Comparison of ENCODE assay signal across 15 mouse cellular contexts in genomic region chr11:95022237-95022992, GRCm38 (mm10). TPM values are rescaled to one million over a fixed set of nuclear protein-coding genes. Genes with fewer than 3 reads are reported as not detected.
DNase-seq lines count a peak whose midpoint lies in the region; ATAC-seq and TF ChIP-seq lines count a peak whose summit lies in the region.
"Had no signal": no experiment of that assay in that cellular context is flagged by ENCODE, and none has a peak within 500 bp of the region (broad histone marks: within the 10 kb centered on the region; RNA-seq: fewer than 3 reads in every experiment).

No protein-coding gene starts in this region.

- no peak overlapping the region for H3K4me3 ChIP-seq in left cerebral cortex, adult 2 months
- H3K4me3 ChIP-seq in CH12.LX (replicated peaks in 1 of 3; ENCODE audit: low read depth in 2 of 3, low read length in 2 of 3, poor library complexity in 1 of 3): no peak overlapping the region
- H3K4me3 ChIP-seq in liver, embryonic 11.5 days (ENCODE audit: low read depth, low read length): no peak overlapping the region

- H3K79me2 ChIP-seq in CH12.LX (replicated peaks; ENCODE audit: control insufficient read depth, extremely low read depth, insufficient read depth, poor library complexity, severe bottlenecking): no peaks in the 10 kb centered on the region

- peaks cover 89% of the 10 kb centered on the region for H3K27me3 ChIP-seq in CH12.LX (replicated peaks)
- peaks cover 12% of the 10 kb centered on the region for H3K27me3 ChIP-seq in liver, embryonic 11.5 days (replicated peaks; ENCODE audit: control insufficient read depth, insufficient read depth, low read length)
- H3K27me3 ChIP-seq: Patski had no signal

- peaks cover 21 to 40% of the 10 kb centered on the region in 2 experiments for H3K4me1 ChIP-seq in CH12.LX (ENCODE audit: control insufficient read depth in 1 of 2, insufficient read depth in 2 of 2)
- peaks cover 9% of the 10 kb centered on the region for H3K4me1 ChIP-seq in liver, embryonic 11.5 days (replicated peaks; ENCODE audit: control insufficient read depth, insufficient read depth, low read length)

- no peak for DNase-seq in left cerebral cortex, adult 2 months (ENCODE audit: extremely low spot score in 1 of 2, low spot score in 2 of 2)
- DNase-seq in left cerebral cortex, adult 11 months (ENCODE audit: low spot score): no peak
- DNase-seq in CH12.LX (ENCODE audit: extremely low read depth): peak; percentile 41
- peak; percentile 76 for DNase-seq in ES-CJ7 (ENCODE audit: low read depth, low spot score)
- no peak for DNase-seq in liver, embryonic 11.5 days (ENCODE audit: low spot score)
- no peak for DNase-seq in left cerebral cortex, adult 9 months (ENCODE audit: low spot score in 2 of 2)
- DNase-seq in neural tube, embryonic 10.5 days (ENCODE audit: extremely low spot score, low spot score): no peak
- DNase-seq: adrenal gland, postnatal 25 days; cerebellum, adult 18-20 months; kidney, postnatal 25 days; lung, postnatal 36 days; midbrain, embryonic 14.5 days had no signal

- no peak overlapping the region for H3K9ac ChIP-seq in CH12.LX (ENCODE audit: insufficient read depth, low read depth)
- H3K9ac ChIP-seq in liver, embryonic 11.5 days (ENCODE audit: low read depth, low read length): no peak overlapping the region

- in situ Hi-C loops in CH12.LX (cut with MboI; ENCODE audit: low pct_ligation_motif_present, low pct_unique_long_range_greater_than_20kb, low sequenced_read_pairs): no loop called here

- intact Hi-C loops in left cerebral cortex, adult 2 months (cut with DNase I): no loop called here

- no peak for ATAC-seq in liver, embryonic 11.5 days (replicated peaks; ENCODE audit: low FRiP score)
- ATAC-seq: Patski had no signal

- H3K27ac ChIP-seq in left cerebral cortex, adult 2 months: no peak overlapping the region
- H3K27ac ChIP-seq in CH12.LX (ENCODE audit: insufficient read depth, low read depth): no peak overlapping the region
- peak overlapping the region; percentile 39; the same call in 1 of the 2 replicates for H3K27ac ChIP-seq in liver, embryonic 11.5 days (ENCODE audit: low read depth, low read length)

- dilution Hi-C loops in CH12.LX (cut with MboI; ENCODE audit: extremely low pct_ligation_motif_present, extremely low pct_unique_long_range_greater_than_20kb, low sequenced_read_pairs): no loop called here

- TF ChIP-seq POLR2A in CH12.LX (IDR thresholded peaks at IDR 0.05; ENCODE audit: low read depth, low read length): no peak

- 76% methylated on average over 10 of the region's 10 CpGs for WGBS in liver, embryonic 11.5 days

- TF ChIP-seq EP300 in CH12.LX (IDR thresholded peaks at IDR 0.05; ENCODE audit: low read length): no peak

- H3K9me3 ChIP-seq in CH12.LX (replicated peaks; ENCODE audit: low read length): peaks cover 14% of the 10 kb centered on the region
- no peaks in the 10 kb centered on the region for H3K9me3 ChIP-seq in liver, embryonic 11.5 days (ENCODE audit: control insufficient read depth, low read length)

- TF ChIP-seq CTCF in left cerebral cortex, adult 2 months (IDR thresholded peaks at IDR 0.05): peak; percentile 47
- TF ChIP-seq CTCF in CH12.LX (conservative IDR thresholded peaks at IDR 0.05 in 1 of 2, IDR thresholded peaks at IDR 0.05 in 1 of 2; ENCODE audit: low read depth in 2 of 2, low read length in 2 of 2): peak; percentile 45 to 57

- H3K36me3 ChIP-seq in CH12.LX (replicated peaks in 1 of 2; ENCODE audit: control insufficient read depth in 1 of 2, insufficient read depth in 1 of 2, low read length in 1 of 2): no peaks in the 10 kb centered on the region
- peaks cover 53% of the 10 kb centered on the region for H3K36me3 ChIP-seq in liver, embryonic 11.5 days (ENCODE audit: control insufficient read depth, insufficient read depth, low read length)

- TF ChIP-seq RAD21 in CH12.LX (IDR thresholded peaks at IDR 0.05; ENCODE audit: low read depth, low read length): peak; percentile 30

- no peak overlapping the region for H3K4me2 ChIP-seq in CH12.LX (ENCODE audit: insufficient read depth, low read depth, poor library complexity, severe bottlenecking)
- H3K4me2 ChIP-seq in liver, embryonic 11.5 days: no peak overlapping the region

TF ChIP-seq in CH12.LX, 34 proteins besides CTCF, POLR2A, EP300 and RAD21:
- TF ChIP-seq JUN (IDR thresholded peaks at IDR 0.05; ENCODE audit: insufficient read depth, low read depth, low read length) (no peak), TCF12 (IDR thresholded peaks at IDR 0.05; ENCODE audit: low read depth, low read length) (0 out of 2 replicates have a peak, but pooled peaks have one; percentile 6), SMC3 (IDR thresholded peaks at IDR 0.05; ENCODE audit: low read depth, low read length) (0 out of 2 replicates have a peak, but pooled peaks have one; percentile 15)

RNA-seq across cellular contexts. Expression of gene Samd14, which starts 12.7 kb away (rescaled TPM):
- total RNA-seq in left cerebral cortex, adult 2 months (2021): 10 to 100 TPM; 25.1 to 30.1 TPM
- total RNA-seq in CH12.LX (2012; rRNA removed): 0.04 and 0.17 TPM in 2 replicates
- total RNA-seq in CH12.LX (2014; rRNA removed): 0.07 TPM in 1 of 2 replicates, not detected in the other
- polyA plus RNA-seq in CH12.LX (2012; ENCODE audit: insufficient read length, low read depth): not detected in 2 replicates
- 55.8 and 57.8 TPM in 2 replicates for polyA plus RNA-seq in liver, embryonic 11.5 days (2014; fragmentation: Nextera tagmentation; extraction: Ambion mirVana)

RNA-seq across cellular contexts. Expression of gene Pdk2, which starts 18.7 kb away (rescaled TPM):
- total RNA-seq in left cerebral cortex, adult 2 months (2021): 100 to 1,000 TPM; 109 to 112 TPM
- total RNA-seq in CH12.LX (2012; rRNA removed): not detected in 2 replicates
- not detected in 2 replicates for total RNA-seq in CH12.LX (2014; rRNA removed)
- not detected in 2 replicates for polyA plus RNA-seq in CH12.LX (2012; ENCODE audit: insufficient read length, low read depth)
- 14.9 and 15.2 TPM in 2 replicates for polyA plus RNA-seq in liver, embryonic 11.5 days (2014; fragmentation: Nextera tagmentation; extraction: Ambion mirVana)

RNA-seq across cellular contexts. Expression of gene Ppp1r9b, which starts 31.6 kb away (rescaled TPM):
- 100 to 1,000 TPM; 709 to 735 TPM for total RNA-seq in left cerebral cortex, adult 2 months (2021)
- total RNA-seq in CH12.LX (2012; rRNA removed) (21.2 and 21.8 TPM in 2 replicates), CH12.LX (2014; rRNA removed) (5.7 and 7.8 TPM in 2 replicates)
- polyA plus RNA-seq in CH12.LX (2012; ENCODE audit: insufficient read length, low read depth): 20.3 and 21.2 TPM in 2 replicates
- 21.9 and 27.9 TPM in 2 replicates for polyA plus RNA-seq in liver, embryonic 11.5 days (2014; fragmentation: Nextera tagmentation; extraction: Ambion mirVana)

RNA-seq across cellular contexts. Expression of gene Sgca, which starts 46.3 kb away (rescaled TPM):
- under 1 TPM in 1 of 2 experiments, not detected in 1; 0.35 TPM for total RNA-seq in left cerebral cortex, adult 2 months (2021)
- total RNA-seq in CH12.LX (2012; rRNA removed) (0.08 and 0.34 TPM in 2 replicates), CH12.LX (2014; rRNA removed) (not detected in 2 replicates)
- polyA plus RNA-seq in CH12.LX (2012; ENCODE audit: insufficient read length, low read depth): 0.39 and 0.45 TPM in 2 replicates
- polyA plus RNA-seq in liver, embryonic 11.5 days (2014; fragmentation: Nextera tagmentation; extraction: Ambion mirVana): 0.22 and 0.30 TPM in 2 replicates
- total RNA-seq: adrenal gland, postnatal 25 days; hematopoietic stem cell, adult 5-6 weeks had no signal
- polyA plus RNA-seq: midbrain, embryonic 14.5 days; neural tube, embryonic 14.5 days had no signal

RNA-seq across cellular contexts. Expression of gene Itga3, which starts 54.2 kb away (rescaled TPM):
- 10 to 100 TPM; 17.4 to 17.8 TPM for total RNA-seq in left cerebral cortex, adult 2 months (2021)
- total RNA-seq in CH12.LX (2012; rRNA removed): 34.9 and 53.0 TPM in 2 replicates
- total RNA-seq in CH12.LX (2014; rRNA removed): 5.5 and 5.8 TPM in 2 replicates
- polyA plus RNA-seq in CH12.LX (2012; ENCODE audit: insufficient read length, low read depth): 8.3 and 9.0 TPM in 2 replicates
- polyA plus RNA-seq in liver, embryonic 11.5 days (2014; fragmentation: Nextera tagmentation; extraction: Ambion mirVana): 4.0 and 4.6 TPM in 2 replicates

Comparison
In these comparisons a context has a peak if more than half of its experiments do, and no peak if none do; other contexts are left out.
1. DNase-seq: peak in CH12.LX (single experiment) and ES-CJ7 (single experiment); none in left cerebral cortex, adult 2 months (0 of 2), left cerebral cortex, adult 11 months (single experiment), liver, embryonic 11.5 days (single experiment), left cerebral cortex, adult 9 months (0 of 2) and neural tube, embryonic 10.5 days (single experiment).
2. RNA of gene Samd14, which starts 12.7 kb away (total RNA-seq): 25.1 to 30.1 TPM in left cerebral cortex, adult 2 months; 0.04 to 0.17 TPM in CH12.LX; every median in the first group is over 10 times any median in the second.
3. RNA of gene Pdk2, which starts 18.7 kb away (total RNA-seq): 109 to 112 TPM in left cerebral cortex, adult 2 months; not detected in CH12.LX; every median in the first group is over 100 times any median in the second.
4. RNA of gene Ppp1r9b, which starts 31.6 kb away (total RNA-seq): 709 to 735 TPM in left cerebral cortex, adult 2 months; 5.7 to 21.8 TPM in CH12.LX; every median in the first group is over 10 times any median in the second.